Mouse (Mus musculus) hindbrain, embryonic 11.5 days (tissue): ENCODE data around the gene Plaur. TPM values are rescaled to one million over a fixed set of nuclear protein-coding genes. Genes with fewer than 3 reads are reported as not detected.
A peak's percentile ranks its signal among the peaks of the same experiment; 100 is the strongest.

Source experiments
- ATAC-seq: fragments of 200-750 bp; cut with Nextera tagmentation; 2 replicates; pipeline ENCODE4 v1.8.0; 2017; ENCODE audit warnings: mild to moderate bottlenecking, moderate TSS enrichment, moderate library complexity; ENCODE audit not compliant: low FRiP score
- DNase-seq: peaks from one replicate; pipeline ENCODE4 v3.0.0-alpha.2; 2015; ENCODE audit warnings: low spot score
- H3K27ac ChIP-seq: fragments of 300-500 bp; sonication (generic); 2 replicates; pipeline ENCODE4 v1.5.1; 2014; ENCODE audit warnings: mild to moderate bottlenecking, low read depth, low read length
- H3K27me3 ChIP-seq: fragments of 300-500 bp; sonication (generic); 2 replicates; pipeline ENCODE4 v1.6.1; 2014; ENCODE audit warnings: mild to moderate bottlenecking, low read length, moderate library complexity, mixed read lengths; ENCODE audit not compliant: control insufficient read depth, insufficient read depth
- H3K36me3 ChIP-seq: fragments of 300-500 bp; sonication (generic); 2 replicates; pipeline ENCODE4 v1.6.1; 2014; ENCODE audit warnings: mild to moderate bottlenecking, low read length, moderate library complexity, mixed read lengths; ENCODE audit not compliant: control insufficient read depth, insufficient read depth
- H3K4me1 ChIP-seq: fragments of 300-500 bp; sonication (generic); replicated peaks from 2 replicates; pipeline ENCODE4 v1.6.1; 2014; ENCODE audit warnings: low read length, mixed read lengths; ENCODE audit not compliant: control insufficient read depth, insufficient read depth
- H3K4me2 ChIP-seq: fragments of 300-500 bp; sonication (generic); replicated peaks from 2 replicates; pipeline ENCODE4 v1.6.1; 2014; ENCODE audit warnings: mild to moderate bottlenecking, low read depth, low read length
- H3K4me3 ChIP-seq: fragments of 300-500 bp; sonication (generic); 2 replicates; pipeline ENCODE4 v1.5.1; 2014; ENCODE audit warnings: low read depth, low read length
- H3K9ac ChIP-seq: fragments of 300-500 bp; sonication (generic); 2 replicates; pipeline ENCODE4 v1.6.1; 2014; ENCODE audit warnings: low read depth, low read length
- H3K9me3 ChIP-seq: fragments of 300-500 bp; sonication (generic); 2 replicates; pipeline ENCODE4 v1.6.1; 2016; ENCODE audit warnings: low read length; ENCODE audit not compliant: control insufficient read depth
- WGBS: fragments of 180-500 bp; shearing (Covaris S2); extraction: QIAGEN DNeasy Blood & Tissue Kit; methylation state at CpG from one replicate; pipeline ENCODE4 v1.1.7; 2014; 5-methylcytosine and 5-hydroxymethylcytosine counted together
- polyA plus RNA-seq: library from polyadenylated mRNA; unstranded; fragments of >200 nt; fragmentation: Nextera tagmentation; extraction: Ambion mirVana; gene quantifications from 2 replicates; pipeline ENCODE4 v1.2.1, GENCODE M21; 2014

Gene Plaur
- polyA plus RNA-seq, 1 experiment from 2014 or later, result 1.7 TPM

DNA sequence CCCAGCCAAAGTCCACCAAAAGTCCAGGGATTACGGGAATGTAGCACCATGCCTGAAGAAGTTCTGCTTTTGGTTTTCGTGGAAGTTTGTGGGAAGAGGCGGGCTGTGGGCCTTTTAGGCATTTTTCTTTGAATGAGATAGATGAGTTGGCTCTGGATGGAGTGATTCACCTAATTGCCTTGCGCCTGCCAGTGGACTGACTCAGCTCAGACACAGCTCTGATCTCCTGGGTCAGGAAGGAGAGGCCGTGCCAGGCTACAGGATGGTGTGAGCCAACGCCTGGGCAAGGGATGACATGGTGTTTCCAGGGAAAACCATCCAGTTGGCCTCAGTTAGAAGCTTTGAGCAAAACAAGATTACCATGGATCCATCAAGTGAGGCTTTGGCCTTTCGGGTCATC, 8.1 kb downstream of the Plaur start:
- Histone ChIP-seq H3K27me3 (no peaks in the 10 kb centered on the region), H3K4me1 (no peaks in the 10 kb centered on the region), H3K9me3 (no peaks in the 10 kb centered on the region), H3K9ac (no peak overlapping the region), H3K4me2 (no peak overlapping the region), H3K27ac (no peak overlapping the region), H3K4me3 (no peak overlapping the region), H3K36me3 (no peaks in the 10 kb centered on the region)
- DNase-seq, result no peak
- no peak for ATAC-seq
- WGBS, result 93% methylated on average over 7 of the region's 7 CpGs

DNA sequence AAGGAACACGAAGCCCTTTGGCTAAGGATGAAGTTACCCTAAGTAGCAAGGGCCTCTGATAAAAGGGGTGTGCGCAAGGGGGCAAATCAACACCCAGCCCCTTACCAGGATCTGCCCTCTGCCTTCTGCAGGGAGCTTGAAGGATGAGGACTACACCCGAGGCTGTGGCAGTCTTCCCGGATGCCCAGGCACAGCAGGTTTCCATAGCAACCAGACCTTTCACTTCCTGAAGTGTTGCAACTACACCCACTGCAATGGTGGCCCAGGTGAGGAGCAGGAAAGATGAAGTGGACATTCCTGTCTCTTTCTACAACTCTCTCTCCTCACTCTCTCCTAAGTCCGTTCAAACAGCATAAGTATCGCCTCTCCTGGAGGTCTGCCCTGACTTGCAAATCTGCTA, 10.2 kb downstream of the Plaur start:
- DNase-seq (no peak), ATAC-seq (no peak)
- H3K9ac ChIP-seq, result no peak overlapping the region
- H3K36me3 ChIP-seq, result no peaks in the 10 kb centered on the region
- H3K27ac ChIP-seq, result no peak overlapping the region
- no peaks in the 10 kb centered on the region for H3K9me3 ChIP-seq
- 83% methylated on average over 6 of the region's 6 CpGs for WGBS
- no peaks in the 10 kb centered on the region for H3K27me3 ChIP-seq
- no peak overlapping the region for H3K4me2 ChIP-seq
- no peak overlapping the region for H3K4me3 ChIP-seq
- H3K4me1 ChIP-seq, result no peaks in the 10 kb centered on the region

DNA sequence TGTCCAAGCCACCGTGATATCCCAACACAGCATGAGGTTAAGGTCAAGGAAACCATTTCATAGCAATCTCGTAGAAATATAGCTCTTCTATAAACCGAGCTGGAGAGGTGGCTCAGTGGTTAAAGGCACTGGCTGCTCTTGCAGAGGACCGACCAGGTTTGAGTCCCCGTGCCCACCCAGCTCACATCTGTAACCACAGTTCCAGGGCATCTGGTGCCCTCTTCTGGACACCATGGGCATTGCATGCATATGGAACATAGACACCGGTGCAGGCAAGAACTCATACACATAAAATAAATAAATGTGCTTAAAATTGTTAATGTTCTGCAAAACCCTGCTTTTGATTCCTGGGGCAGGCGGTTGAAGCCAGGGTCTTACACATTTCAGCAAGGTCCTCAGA, 10.7 kb downstream of the Plaur start:
- no peaks in the 10 kb centered on the region for H3K9me3 ChIP-seq
- ATAC-seq (no peak), DNase-seq (peak; percentile 57)
- no peaks in the 10 kb centered on the region for H3K36me3 ChIP-seq
- H3K27me3 ChIP-seq, result no peaks in the 10 kb centered on the region
- H3K4me1 ChIP-seq, result no peaks in the 10 kb centered on the region
- H3K4me2 ChIP-seq, result no peak overlapping the region
- WGBS, result 82% methylated on average over 7 of the region's 7 CpGs
- H3K9ac ChIP-seq, result no peak overlapping the region
- no peak overlapping the region for H3K4me3 ChIP-seq
- H3K27ac ChIP-seq, result no peak overlapping the region

DNA sequence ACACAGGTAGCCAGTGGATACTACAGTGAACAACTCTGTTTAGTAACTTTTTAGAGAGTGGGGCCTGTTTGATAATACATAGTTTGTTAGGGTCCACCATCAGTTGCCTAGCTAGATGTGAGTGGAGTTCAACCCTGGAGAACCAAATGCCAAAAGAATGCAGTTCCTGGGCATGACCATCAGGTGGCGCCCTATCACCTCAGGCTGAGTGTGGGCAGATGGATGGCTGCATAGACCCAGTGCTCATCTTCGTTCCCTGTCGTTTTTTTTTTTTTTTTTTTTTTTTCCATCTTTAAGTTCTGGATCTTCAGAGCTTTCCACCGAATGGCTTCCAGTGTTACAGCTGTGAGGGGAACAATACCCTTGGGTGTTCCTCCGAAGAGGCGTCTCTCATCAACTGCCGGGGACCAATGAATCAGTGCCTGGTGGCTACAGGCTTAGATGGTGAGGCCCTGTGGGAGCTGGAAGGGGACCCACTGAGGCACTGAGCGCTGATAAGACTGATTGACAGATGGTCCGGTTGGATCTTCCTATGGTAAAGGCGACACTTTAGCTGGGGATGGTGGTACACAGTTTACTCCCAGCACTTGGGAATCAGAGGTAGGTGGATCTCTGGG, 11.7 kb downstream of the Plaur start:
- peak; percentile 74 for DNase-seq
- 55% methylated on average over 10 of the region's 10 CpGs for WGBS
- Histone ChIP-seq H3K36me3 (no peaks in the 10 kb centered on the region), H3K4me3 (no peak overlapping the region), H3K27ac (no peak overlapping the region), H3K4me1 (no peaks in the 10 kb centered on the region), H3K9ac (no peak overlapping the region), H3K9me3 (no peaks in the 10 kb centered on the region), H3K27me3 (no peaks in the 10 kb centered on the region), H3K4me2 (no peak overlapping the region)
- ATAC-seq, result peak; percentile 77

DNA sequence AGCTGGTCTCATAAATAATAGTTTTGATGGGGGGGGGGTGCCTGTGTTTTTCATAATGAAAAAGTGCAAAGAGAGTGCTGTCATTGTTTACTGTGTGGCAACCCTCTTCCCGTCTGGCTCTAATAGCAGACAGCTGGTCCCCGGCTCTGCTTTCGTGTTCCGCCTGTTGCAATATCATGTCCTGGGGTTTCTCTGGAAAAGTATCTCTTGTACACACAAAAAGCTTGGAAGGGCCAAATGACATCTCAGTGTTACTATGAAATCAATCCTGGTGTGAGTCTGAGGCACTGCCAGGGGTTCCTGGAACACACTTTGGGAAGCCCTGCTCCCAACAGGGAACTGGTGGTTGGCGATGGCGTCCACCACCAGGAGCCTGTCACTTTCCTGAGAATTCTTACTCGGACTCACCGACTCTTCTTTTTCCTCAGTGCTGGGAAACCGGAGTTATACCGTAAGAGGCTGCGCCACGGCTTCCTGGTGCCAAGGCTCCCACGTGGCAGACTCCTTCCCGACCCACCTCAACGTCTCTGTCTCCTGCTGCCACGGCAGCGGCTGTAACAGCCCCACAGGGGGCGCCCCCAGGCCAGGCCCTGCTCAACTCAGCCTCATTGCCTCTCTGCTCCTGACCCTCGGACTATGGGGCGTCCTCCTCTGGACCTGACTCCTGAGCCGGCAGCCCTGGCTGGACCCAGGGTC, 12.7 kb downstream of the Plaur start:
- ATAC-seq, result no peak
- 38% methylated on average over 20 of the region's 21 CpGs for WGBS

DNA sequence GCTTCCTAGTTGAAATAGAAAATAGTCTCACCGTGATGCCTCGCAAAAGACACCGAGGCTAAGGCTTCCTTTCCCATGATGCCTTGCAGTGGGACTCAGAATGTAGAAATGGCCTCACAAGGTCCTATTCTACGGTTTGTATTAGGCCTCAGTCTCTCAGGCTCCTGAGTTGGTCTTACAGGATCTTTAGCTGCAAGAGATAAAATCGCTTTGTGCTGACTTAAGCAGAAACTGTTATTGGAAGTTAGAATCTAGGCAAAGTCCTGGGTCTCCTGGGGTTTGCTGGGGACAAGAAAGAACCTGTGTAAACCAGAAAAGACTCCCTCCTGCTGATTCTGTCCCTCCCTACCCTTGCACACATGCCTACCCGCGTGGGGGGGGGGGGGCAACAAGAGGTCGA, 14.1 kb downstream of the Plaur start:
- Histone ChIP-seq H3K36me3 (no peaks in the 10 kb centered on the region), H3K27me3 (no peaks in the 10 kb centered on the region; the same call in 1 of the 2 replicates), H3K27ac (no peak overlapping the region), H3K4me2 (no peak overlapping the region), H3K9ac (no peak overlapping the region), H3K4me3 (no peak overlapping the region), H3K9me3 (no peaks in the 10 kb centered on the region), H3K4me1 (no peaks in the 10 kb centered on the region; the same call in 1 of the 2 replicates)
- no peak for DNase-seq
- no peak for ATAC-seq
- 77% methylated on average over 8 of the region's 8 CpGs for WGBS

More for the DNA sequence above, 12.7 kb downstream of the Plaur start:
- H3K4me3 ChIP-seq, result no peak overlapping the region
- no peak overlapping the region for H3K27ac ChIP-seq
- H3K4me2 ChIP-seq, result no peak overlapping the region
- no peaks in the 10 kb centered on the region; the same call in 1 of the 2 replicates for H3K27me3 ChIP-seq
- H3K36me3 ChIP-seq, result no peaks in the 10 kb centered on the region
- H3K9ac ChIP-seq, result no peak overlapping the region
- no peak for DNase-seq
- H3K4me1 ChIP-seq, result no peaks in the 10 kb centered on the region; the same call in 1 of the 2 replicates
- H3K9me3 ChIP-seq, result no peaks in the 10 kb centered on the region

DNA sequence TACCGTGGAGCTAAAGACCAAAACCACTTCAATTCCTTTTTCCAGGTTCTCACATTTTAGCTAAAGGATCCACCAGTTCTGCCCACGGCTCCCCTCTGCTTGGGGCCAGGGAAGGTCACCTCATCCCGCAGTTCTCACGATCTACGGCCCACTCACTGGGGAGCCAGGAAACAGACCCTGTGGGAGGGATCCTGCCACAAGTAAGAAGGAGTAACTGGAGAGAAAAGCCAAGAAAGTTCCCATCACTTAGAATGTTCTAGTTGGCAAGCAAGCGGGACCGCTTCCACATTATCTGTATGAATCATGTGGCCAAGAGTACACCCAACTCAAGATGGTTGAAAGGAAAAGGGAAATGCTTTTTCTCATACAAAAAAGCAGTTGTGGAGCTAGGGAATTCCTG, 14.6 kb downstream of the Plaur start:
- Histone ChIP-seq H3K27me3 (no peaks in the 10 kb centered on the region; the same call in 1 of the 2 replicates), H3K4me2 (no peak overlapping the region), H3K4me3 (no peak overlapping the region), H3K36me3 (no peaks in the 10 kb centered on the region), H3K9me3 (no peaks in the 10 kb centered on the region), H3K27ac (no peak overlapping the region), H3K4me1 (no peaks in the 10 kb centered on the region; the same call in 1 of the 2 replicates), H3K9ac (no peak overlapping the region)
- no peak for ATAC-seq
- no peak for DNase-seq
- WGBS, result 86% methylated on average over 7 of the region's 7 CpGs

DNA sequence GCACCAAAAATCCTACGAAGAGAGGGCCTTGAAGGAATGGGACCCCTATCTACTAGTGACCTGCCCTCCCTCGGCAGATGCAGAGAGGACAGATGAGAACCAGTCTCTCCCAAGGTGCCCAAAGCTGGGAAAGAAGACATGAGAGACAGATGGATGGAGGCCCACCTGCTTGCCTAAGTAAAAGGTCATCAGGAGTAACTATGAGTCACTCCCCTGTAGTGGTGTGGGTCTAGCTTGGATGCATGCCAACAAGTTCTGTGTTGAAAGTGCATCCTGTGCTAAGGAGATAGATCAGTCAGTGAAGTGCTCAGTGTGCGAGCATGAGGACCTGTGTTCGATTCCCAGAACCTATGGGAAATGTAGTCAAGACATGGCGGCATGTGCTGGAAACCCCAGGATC, 16.6 kb downstream of the Plaur start:
- WGBS, result 88% methylated on average over 5 of the region's 5 CpGs
- H3K27ac ChIP-seq, result no peak overlapping the region
- no peak overlapping the region for H3K4me3 ChIP-seq
- H3K9ac ChIP-seq, result no peak overlapping the region
- H3K36me3 ChIP-seq, result no peaks in the 10 kb centered on the region
- no peaks in the 10 kb centered on the region; the same call in 1 of the 2 replicates for H3K4me1 ChIP-seq
- DNase-seq, result no peak
- no peak overlapping the region for H3K4me2 ChIP-seq
- H3K9me3 ChIP-seq, result no peaks in the 10 kb centered on the region
- no peak for ATAC-seq
- H3K27me3 ChIP-seq, result no peaks in the 10 kb centered on the region; the same call in 1 of the 2 replicates

DNA sequence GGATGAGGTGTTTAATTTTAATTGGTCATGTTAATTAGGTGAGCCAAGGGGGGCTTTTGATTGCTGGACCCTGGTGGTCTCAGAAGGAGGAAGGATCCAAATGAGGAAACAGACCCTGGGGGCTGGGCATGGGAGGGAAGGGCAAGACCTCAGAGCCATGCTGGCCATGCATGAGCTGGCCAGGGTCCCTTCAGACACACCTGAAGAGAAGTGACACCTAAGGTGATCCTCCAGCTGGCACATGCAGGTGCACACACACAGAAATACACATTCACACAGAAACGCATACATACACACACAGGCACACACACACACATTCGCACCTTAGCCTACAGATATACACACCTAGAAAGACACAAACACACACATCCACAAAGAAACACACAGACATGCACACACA, 17.4 kb downstream of the Plaur start:
- DNase-seq (no peak), ATAC-seq (no peak)
- Histone ChIP-seq H3K9me3 (no peaks in the 10 kb centered on the region), H3K27ac (no peak overlapping the region), H3K27me3 (no peaks in the 10 kb centered on the region; the same call in 1 of the 2 replicates), H3K4me1 (no peaks in the 10 kb centered on the region; the same call in 1 of the 2 replicates), H3K36me3 (no peaks in the 10 kb centered on the region), H3K4me2 (no peak overlapping the region), H3K9ac (no peak overlapping the region), H3K4me3 (no peak overlapping the region)
- 95% methylated on average over 2 of the region's 2 CpGs for WGBS
